Mouse (Mus musculus) adrenal gland (tissue): ENCODE data around the gene Tprgl.

Experiments used
- intact Hi-C: fragments of 180-260 bp; cut with DNase I; formaldehyde crosslinking; loops from one replicate; pipeline ENCODE4 v1.15.1; 2025
- long read RNA-seq, 2 experiments: library from polyadenylated mRNA; unstranded; transcript quantifications; one replicate each; pipeline ENCODE4 v2.0.0; 2020; ENCODE audit warnings: borderline replicate concordance in 1 of 2; ENCODE audit not compliant: insufficient replicate concordance in 1 of 2

The Tprgl gene
- long read RNA-seq, experiment 1, transcript Tprgl-201 (4 exons, 1,724 nt) = major isoform, 261 of 280 reads
- long read RNA-seq, experiment 1, transcript Tprgl-204 (3 exons, 915 nt) = minor isoform, 5 of 280 reads
- long read RNA-seq, experiment 1, partial matches to known transcripts = 0 of 280 reads
- long read RNA-seq, experiment 1, other reads (novel, unspliced or antisense) = 14 of 280 reads
- long read RNA-seq, experiment 2, transcript Tprgl-201 (4 exons, 1,724 nt) = major isoform, 356 of 395 reads
- long read RNA-seq, experiment 2, transcript Tprgl-204 (3 exons, 915 nt) = minor isoform, 11 of 395 reads
- long read RNA-seq, experiment 2, partial matches to known transcripts = 4 of 395 reads
- long read RNA-seq, experiment 2, other reads (novel, unspliced or antisense) = 23 of 395 reads

- intact Hi-C loops = no loop called here
These were observed at the start of gene Tprgl for GRCm38 (mm10) chr4:154160538-154161390. Tprgl (minus strand) TSS chr4:154160666.

GRCm38 (mm10) chr4:154209825-154210224, 49.4 kb upstream of the Tprgl start:
- intact Hi-C loops = loop anchor here (5.0 kb wide), 1 partner anchor 143 kb away; no protein-coding TSS in a partner anchor

GRCm38 (mm10) chr4:154209054-154209453, 48.6 kb upstream of the Tprgl start:
- intact Hi-C loops = loop anchor here (5.0 kb wide), 1 partner anchor 142 kb away; no protein-coding TSS in a partner anchor

GRCm38 (mm10) chr4:154207261-154207660, 46.8 kb upstream of the Tprgl start:
- intact Hi-C loops = loop anchor here (2.0 to 5.0 kb wide), 2 partner anchors 40 to 140 kb away; no protein-coding TSS in a partner anchor

- intact Hi-C loops = loop anchor here (5.0 kb wide), 1 partner anchor 138 kb away; no protein-coding TSS in a partner anchor
These were observed 44.9 kb upstream of the Tprgl start for GRCm38 (mm10) chr4:154205392-154205791.

GRCm38 (mm10) chr4:154204532-154204931, 44.1 kb upstream of the Tprgl start:
- intact Hi-C loops = no loop called here

GRCm38 (mm10) chr4:154201511-154201910, 41.0 kb upstream of the Tprgl start:
- intact Hi-C loops = no loop called here

GRCm38 (mm10) chr4:154198377-154198961, 38.0 kb upstream of the Tprgl start:
- intact Hi-C loops = no loop called here

- intact Hi-C loops = no loop called here
These were observed 37.5 kb upstream of the Tprgl start for GRCm38 (mm10) chr4:154197961-154198360.

GRCm38 (mm10) chr4:154188948-154189347, 28.5 kb upstream of the Tprgl start:
- intact Hi-C loops = no loop called here

GRCm38 (mm10) chr4:154186002-154186537, 25.6 kb upstream of the Tprgl start:
- intact Hi-C loops = no loop called here

GRCm38 (mm10) chr4:154185001-154185400, 24.5 kb upstream of the Tprgl start:
- intact Hi-C loops = no loop called here

- intact Hi-C loops = no loop called here
These were observed 23.1 kb upstream of the Tprgl start for GRCm38 (mm10) chr4:154183566-154183965.

GRCm38 (mm10) chr4:154181001-154181400, 20.5 kb upstream of the Tprgl start:
- intact Hi-C loops = no loop called here

GRCm38 (mm10) chr4:154177257-154177656, 16.8 kb upstream of the Tprgl start:
- intact Hi-C loops = no loop called here

GRCm38 (mm10) chr4:154171931-154172604, 11.6 kb upstream of the Tprgl start:
- intact Hi-C loops = no loop called here

- intact Hi-C loops = no loop called here
These were observed 10.9 kb upstream of the Tprgl start for GRCm38 (mm10) chr4:154171151-154171930.

GRCm38 (mm10) chr4:154170506-154171150, 10.2 kb upstream of the Tprgl start, which contains the start of gene Megf6:
Megf6 (plus strand) TSS chr4:154170730.
- intact Hi-C loops = no loop called here

- intact Hi-C loops = no loop called here
These were observed 9.6 kb upstream of the Tprgl start for GRCm38 (mm10) chr4:154170021-154170420.
